8 mouse cellular contexts compared by ENCODE assay signal in the genomic region with DNA sequence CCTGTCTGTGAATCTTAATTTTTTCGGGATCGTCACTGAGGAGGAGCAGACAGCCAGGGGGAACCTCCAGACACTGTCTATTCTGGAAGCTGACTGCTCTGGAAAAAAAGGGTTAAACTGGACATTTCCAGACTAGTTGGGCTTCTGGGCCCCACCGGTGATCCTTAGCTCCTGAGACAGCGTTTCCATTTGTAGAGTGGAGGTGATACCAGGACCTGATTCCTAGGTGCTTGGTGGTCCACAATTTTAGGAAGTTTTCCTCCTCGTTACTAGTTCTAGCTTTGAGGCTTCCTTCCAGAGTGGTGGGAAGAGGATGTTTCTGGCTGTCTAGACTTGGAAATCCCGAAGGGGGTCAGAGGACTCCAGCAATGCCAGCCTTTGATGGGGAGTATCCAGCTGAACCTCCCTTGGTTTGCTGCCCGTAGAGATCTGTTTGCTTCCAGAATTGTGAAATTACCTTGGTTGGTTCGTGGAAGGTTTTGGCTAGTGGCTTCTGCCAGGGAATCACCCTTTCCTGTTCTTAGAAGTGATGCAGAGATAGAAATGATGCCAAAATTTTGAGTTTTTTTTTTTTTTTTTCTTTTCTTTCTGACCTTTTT. TPM values are rescaled to one million over a fixed set of nuclear protein-coding genes. Genes with fewer than 3 reads are reported as not detected.
DNase-seq lines count a peak whose midpoint lies in the region; ATAC-seq and TF ChIP-seq lines count a peak whose summit lies in the region.

No protein-coding gene starts in this region.

- H3K27ac ChIP-seq in testis, adult 2 months (ENCODE audit: control insufficient read depth, insufficient read depth, low read depth, low read length) = peak overlapping the region; percentile 84
- H3K27ac ChIP-seq in liver, embryonic 11.5 days (ENCODE audit: low read depth, low read length) = peak overlapping the region; percentile 82

- WGBS in liver, embryonic 11.5 days = 6% methylated on average over 8 of the region's 8 CpGs

- no peaks in the 10 kb centered on the region for H3K27me3 ChIP-seq in testis, adult 2 months (ENCODE audit: control insufficient read depth, insufficient read depth, low read length)
- no peaks in the 10 kb centered on the region for H3K27me3 ChIP-seq in liver, embryonic 11.5 days (replicated peaks; ENCODE audit: control insufficient read depth, insufficient read depth, low read length)

- H3K9me3 ChIP-seq in liver, embryonic 11.5 days (ENCODE audit: control insufficient read depth, low read length) = no peaks in the 10 kb centered on the region

- ATAC-seq in liver, embryonic 11.5 days (replicated peaks; ENCODE audit: low FRiP score) = no peak

- H3K9ac ChIP-seq in liver, embryonic 11.5 days (ENCODE audit: low read depth, low read length) = peak overlapping the region; percentile 98

- TF ChIP-seq POLR2A in testis, adult 2 months (IDR thresholded peaks at IDR 0.05; ENCODE audit: control insufficient read depth, low read depth, low read length) = no peak

- H3K36me3 ChIP-seq in testis, adult 2 months (ENCODE audit: control insufficient read depth, insufficient read depth, low read length) = no peaks in the 10 kb centered on the region
- no peaks in the 10 kb centered on the region for H3K36me3 ChIP-seq in liver, embryonic 11.5 days (ENCODE audit: control insufficient read depth, insufficient read depth, low read length)

- H3K4me2 ChIP-seq in liver, embryonic 11.5 days = peak overlapping the region; percentile 90

- no peak for TF ChIP-seq CTCF in testis, adult 2 months (IDR thresholded peaks at IDR 0.05; ENCODE audit: control insufficient read depth, insufficient read depth, insufficient replicate concordance, low read depth, low read length)

- H3K4me1 ChIP-seq in testis, adult 2 months (ENCODE audit: control insufficient read depth, insufficient read depth, low read length) = peaks cover 7% of the 10 kb centered on the region
- H3K4me1 ChIP-seq in liver, embryonic 11.5 days (replicated peaks; ENCODE audit: control insufficient read depth, insufficient read depth, low read length) = peaks cover 38% of the 10 kb centered on the region

- peak; percentile 39 for DNase-seq in cerebellum, adult 9-11 months
- DNase-seq in cerebellum, postnatal 10 days = no peak
- no peak for DNase-seq in testis, postnatal 14 days (ENCODE audit: low spot score)
- DNase-seq in liver, embryonic 11.5 days (ENCODE audit: low spot score) = no peak
- DNase-seq in frontal cortex, postnatal 14 days (ENCODE audit: low spot score in 2 of 2) = no peak
- no peak for DNase-seq in gastrocnemius, postnatal 25 days
- DNase-seq in ovary, postnatal 14 days (ENCODE audit: low spot score) = no peak

- peak overlapping the region; percentile 90 for H3K4me3 ChIP-seq in testis, adult 2 months (ENCODE audit: control insufficient read depth, low read depth, low read length)
- peak overlapping the region; percentile 99 for H3K4me3 ChIP-seq in liver, embryonic 11.5 days (ENCODE audit: low read depth, low read length)

RNA-seq across cellular contexts. Expression of a gene that starts 0.9 kb away (rescaled TPM):
- polyA plus RNA-seq in testis, adult 2 months (2012; rRNA removed) = 45.4 and 50.0 TPM in 2 replicates
- 37.4 and 38.3 TPM in 2 replicates for polyA plus RNA-seq in liver, embryonic 11.5 days (2014; fragmentation: Nextera tagmentation; extraction: Ambion mirVana)
- 10 to 100 TPM; 17.7 to 20.2 TPM for total RNA-seq in gastrocnemius, postnatal 25 days (2021)

RNA-seq across cellular contexts. Expression of a gene that starts 12.1 kb away (rescaled TPM):
- 0.19 TPM in 1 of 2 replicates, not detected in the other for polyA plus RNA-seq in testis, adult 2 months (2012; rRNA removed)
- polyA plus RNA-seq in liver, embryonic 11.5 days (2014; fragmentation: Nextera tagmentation; extraction: Ambion mirVana) = 0.31 and 0.47 TPM in 2 replicates
- total RNA-seq in gastrocnemius, postnatal 25 days (2021) = not detected

RNA-seq across cellular contexts. Expression of a gene that starts 19.4 kb away (rescaled TPM):
- 0.20 and 0.30 TPM in 2 replicates for polyA plus RNA-seq in testis, adult 2 months (2012; rRNA removed)
- polyA plus RNA-seq in liver, embryonic 11.5 days (2014; fragmentation: Nextera tagmentation; extraction: Ambion mirVana) = 0.26 and 0.49 TPM in 2 replicates
- not detected for total RNA-seq in gastrocnemius, postnatal 25 days (2021)

RNA-seq across cellular contexts. Expression of a gene that starts 20.2 kb away (rescaled TPM):
- 3.3 and 3.9 TPM in 2 replicates for polyA plus RNA-seq in testis, adult 2 months (2012; rRNA removed)
- 23.6 and 25.1 TPM in 2 replicates for polyA plus RNA-seq in liver, embryonic 11.5 days (2014; fragmentation: Nextera tagmentation; extraction: Ambion mirVana)
- total RNA-seq in gastrocnemius, postnatal 25 days (2021) = 10 to 100 TPM; 36.6 to 41.8 TPM

RNA-seq across cellular contexts. Expression of a gene that starts 25.6 kb away (rescaled TPM):
- polyA plus RNA-seq in testis, adult 2 months (2012; rRNA removed) = 144 and 150 TPM in 2 replicates
- polyA plus RNA-seq in liver, embryonic 11.5 days (2014; fragmentation: Nextera tagmentation; extraction: Ambion mirVana) = 64.2 and 74.7 TPM in 2 replicates
- 10 to 100 TPM; 24.1 to 30.1 TPM for total RNA-seq in gastrocnemius, postnatal 25 days (2021)
